Mouse (Mus musculus) NIH3T3 (cell line): ENCODE measurements at regions not wholly inside any gene's neighbourhood (a gene's known extent, or its start where the extent isn't known, plus 50 kb on each side); places are given as distances from the start of the nearest gene placed in this dataset.
"Not testable (repeated sequence)": the region's sequence is repeated elsewhere in the genome, so short reads cannot be mapped to it uniquely, and the experiment has no call there.

Source experiments
- DNase-seq: peaks from one replicate; pipeline ENCODE4 v3.0.0-alpha.2; 2012; ENCODE audit warnings: low read depth

- no peak for DNase-seq
These were observed 108.2 kb upstream of the Nxpe4 start for GRCm38 (mm10) chr9:48053580-48053979.

GRCm38 (mm10) chr9:48055246-48055645 is 106.6 kb upstream of the Nxpe4 start:
- DNase-seq, result no peak

GRCm38 (mm10) chr9:48058599-48058998 is 103.2 kb upstream of the Nxpe4 start:
- DNase-seq, result peak; percentile 37

GRCm38 (mm10) chr9:48059549-48060165 is 102.2 kb upstream of the Nxpe4 start:
- no peak for DNase-seq

- DNase-seq, result no peak
These were observed 100.8 kb upstream of the Nxpe4 start for GRCm38 (mm10) chr9:48060996-48061395.

- no peak for DNase-seq
These were observed 95.0 kb upstream of the Nxpe4 start for GRCm38 (mm10) chr9:48066730-48067345.

- DNase-seq, result no peak
These were observed 89.2 kb upstream of the Nxpe4 start for GRCm38 (mm10) chr9:48072592-48072991.

- no peak for DNase-seq
These were observed 88.7 kb upstream of the Nxpe4 start for GRCm38 (mm10) chr9:48073096-48073495.

GRCm38 (mm10) chr9:48075661-48076240 is 86.1 kb upstream of the Nxpe4 start:
- DNase-seq, result no peak

GRCm38 (mm10) chr9:48082461-48082860 is 79.4 kb upstream of the Nxpe4 start:
- DNase-seq, result no peak

- DNase-seq, result not testable (repeated sequence)
These were observed 77.6 kb upstream of the Nxpe4 start for GRCm38 (mm10) chr9:48084196-48084595.

GRCm38 (mm10) chr9:48089661-48090060 is 72.2 kb upstream of the Nxpe4 start:
- peak; percentile 60 for DNase-seq

GRCm38 (mm10) chr9:48094756-48095155 is 67.1 kb upstream of the Nxpe4 start:
- no peak for DNase-seq

- DNase-seq, result no peak
These were observed 62.0 kb upstream of the Nxpe4 start for GRCm38 (mm10) chr9:48099846-48100245.

- peak; percentile 8 for DNase-seq
These were observed 55.2 kb upstream of the Nxpe4 start for GRCm38 (mm10) chr9:48106441-48107167.

- no peak for DNase-seq
These were observed 52.7 kb upstream of the Nxpe4 start for GRCm38 (mm10) chr9:48108994-48109619.

- no peak for DNase-seq
These were observed 50.4 kb upstream of the Nxpe4 start for GRCm38 (mm10) chr9:48111316-48111890.
